Mouse (Mus musculus) heart, embryonic 10.5 days (tissue): ENCODE data around the gene Jdp2. TPM values are rescaled to one million over a fixed set of nuclear protein-coding genes. Genes with fewer than 3 reads are reported as not detected.

ENCODE experiments used
- DNase-seq: peaks from one replicate; pipeline ENCODE4 v3.0.0-alpha.2; 2017; ENCODE audit warnings: low spot score
- H3K27ac ChIP-seq: fragments of 300-500 bp; sonication (generic); 2 replicates; pipeline ENCODE4 v1.5.1; 2016; ENCODE audit warnings: mild to moderate bottlenecking
- H3K27me3 ChIP-seq: fragments of 300-500 bp; sonication (generic); 2 replicates; pipeline ENCODE4 v1.6.1; 2016; ENCODE audit warnings: mild to moderate bottlenecking; ENCODE audit not compliant: poor library complexity, insufficient read depth, severe bottlenecking
- H3K36me3 ChIP-seq: fragments of 300-500 bp; sonication (generic); 2 replicates; pipeline ENCODE4 v1.6.1; 2016; ENCODE audit warnings: mild to moderate bottlenecking, moderate library complexity
- H3K4me1 ChIP-seq: fragments of 300-500 bp; sonication (generic); 2 replicates; pipeline ENCODE4 v1.6.1; 2016; ENCODE audit warnings: mild to moderate bottlenecking
- H3K4me3 ChIP-seq: fragments of 300-500 bp; sonication (generic); 2 replicates; pipeline ENCODE4 v1.5.1; 2016; ENCODE audit warnings: mild to moderate bottlenecking, moderate library complexity
- H3K9me3 ChIP-seq: fragments of 300-500 bp; sonication (generic); 2 replicates; pipeline ENCODE4 v1.6.1; 2016; ENCODE audit warnings: mild to moderate bottlenecking, moderate library complexity
- WGBS: fragments of 180-500 bp; shearing (Covaris S2); methylation state at CpG from one replicate; pipeline ENCODE4 v1.1.7; 2016; 5-methylcytosine and 5-hydroxymethylcytosine counted together
- polyA plus RNA-seq: library from polyadenylated mRNA; unstranded; fragments of >200 nt; fragmentation: Nextera tagmentation; extraction: Ambion mirVana; gene quantifications from 2 replicates; pipeline ENCODE4 v1.2.1, GENCODE M21; 2016

Gene Jdp2
- polyA plus RNA-seq, 1 experiment from 2014 or later = 0.63 TPM

- H3K36me3 ChIP-seq = peaks cover 18% of the 10 kb centered on the region
- H3K27me3 ChIP-seq = peaks cover 7% of the 10 kb centered on the region; the same call in 1 of the 2 replicates
- H3K4me3 ChIP-seq = no peak overlapping the region
- no peak overlapping the region for H3K27ac ChIP-seq
- DNase-seq = no peak
- no peaks in the 10 kb centered on the region for H3K9me3 ChIP-seq
- peaks cover 82% of the 10 kb centered on the region for H3K4me1 ChIP-seq
- 33% methylated on average over 9 of the region's 9 CpGs for WGBS
These were observed 5.6 kb downstream of the Jdp2 start for GRCm38 (mm10) chr12:85604301-85604998.

- peaks cover 56% of the 10 kb centered on the region for H3K4me1 ChIP-seq
- H3K27ac ChIP-seq = peak overlapping the region; percentile 42; the same call in 1 of the 2 replicates
- no peak overlapping the region for H3K4me3 ChIP-seq
- WGBS = 74% methylated on average over 14 of the region's 14 CpGs
- no peak for DNase-seq
- peaks cover 40% of the 10 kb centered on the region for H3K36me3 ChIP-seq
- no peaks in the 10 kb centered on the region for H3K27me3 ChIP-seq
- no peaks in the 10 kb centered on the region for H3K9me3 ChIP-seq
These were observed 9.0 kb downstream of the Jdp2 start for GRCm38 (mm10) chr12:85607519-85608449.

GRCm38 (mm10) chr12:85610167-85610566 is 11.3 kb downstream of the Jdp2 start:
- no peak for DNase-seq
- Histone ChIP-seq H3K36me3 (peaks cover 41% of the 10 kb centered on the region), H3K27ac (no peak overlapping the region), H3K9me3 (no peaks in the 10 kb centered on the region), H3K4me1 (peaks cover 33% of the 10 kb centered on the region), H3K27me3 (no peaks in the 10 kb centered on the region), H3K4me3 (no peak overlapping the region)
- WGBS = 80% methylated on average over 9 of the region's 9 CpGs

GRCm38 (mm10) chr12:85614090-85614489 is 15.3 kb downstream of the Jdp2 start:
- Histone ChIP-seq H3K4me1 (peaks cover 18% of the 10 kb centered on the region), H3K27me3 (no peaks in the 10 kb centered on the region), H3K9me3 (no peaks in the 10 kb centered on the region), H3K36me3 (peaks cover 26% of the 10 kb centered on the region), H3K4me3 (no peak overlapping the region), H3K27ac (no peak overlapping the region)
- WGBS = 73% methylated on average over 4 of the region's 4 CpGs
- no peak for DNase-seq

- Histone ChIP-seq H3K9me3 (no peaks in the 10 kb centered on the region), H3K36me3 (peaks cover 12% of the 10 kb centered on the region)
- 83% methylated on average over 8 of the region's 8 CpGs for WGBS
These were observed 16.7 kb downstream of the Jdp2 start for GRCm38 (mm10) chr12:85615486-85615885.

GRCm38 (mm10) chr12:85617885-85618284 is 19.1 kb downstream of the Jdp2 start:
- Histone ChIP-seq H3K4me3 (no peak overlapping the region), H3K9me3 (no peaks in the 10 kb centered on the region), H3K27ac (no peak overlapping the region), H3K27me3 (no peaks in the 10 kb centered on the region), H3K4me1 (peaks cover 36% of the 10 kb centered on the region), H3K36me3 (no peaks in the 10 kb centered on the region)
- WGBS = 85% methylated on average over 9 of the region's 9 CpGs
- DNase-seq = no peak

More at GRCm38 (mm10) chr12:85615486-85615885, 16.7 kb downstream of the Jdp2 start:
- no peaks in the 10 kb centered on the region for H3K27me3 ChIP-seq
- DNase-seq = no peak
- H3K4me3 ChIP-seq = no peak overlapping the region
- H3K27ac ChIP-seq = peak overlapping the region; percentile 23; the same call in 1 of the 2 replicates
- H3K4me1 ChIP-seq = peaks cover 28% of the 10 kb centered on the region

- 72% methylated on average over 5 of the region's 5 CpGs for WGBS
- Histone ChIP-seq H3K9me3 (no peaks in the 10 kb centered on the region), H3K27me3 (no peaks in the 10 kb centered on the region), H3K36me3 (no peaks in the 10 kb centered on the region), H3K27ac (no peak overlapping the region), H3K4me1 (peaks cover 40% of the 10 kb centered on the region), H3K4me3 (no peak overlapping the region)
- no peak for DNase-seq
These were observed 19.6 kb downstream of the Jdp2 start for GRCm38 (mm10) chr12:85618430-85618829.

GRCm38 (mm10) chr12:85619283-85619897 is 20.6 kb downstream of the Jdp2 start:
- DNase-seq = no peak
- H3K4me1 ChIP-seq = peaks cover 50% of the 10 kb centered on the region
- 77% methylated on average over 7 of the region's 7 CpGs for WGBS

GRCm38 (mm10) chr12:85619898-85620443 is 21.1 kb downstream of the Jdp2 start:
- H3K27me3 ChIP-seq = no peaks in the 10 kb centered on the region
- no peaks in the 10 kb centered on the region for H3K36me3 ChIP-seq
- peaks cover 51% of the 10 kb centered on the region for H3K4me1 ChIP-seq
- DNase-seq = no peak
- no peak overlapping the region for H3K4me3 ChIP-seq
- no peak overlapping the region for H3K27ac ChIP-seq
- no peaks in the 10 kb centered on the region for H3K9me3 ChIP-seq
- WGBS = 73% methylated on average over 11 of the region's 11 CpGs

More at GRCm38 (mm10) chr12:85619283-85619897, 20.6 kb downstream of the Jdp2 start:
- no peaks in the 10 kb centered on the region for H3K36me3 ChIP-seq
- H3K27me3 ChIP-seq = no peaks in the 10 kb centered on the region
- no peak overlapping the region for H3K4me3 ChIP-seq
- H3K27ac ChIP-seq = no peak overlapping the region
- no peaks in the 10 kb centered on the region for H3K9me3 ChIP-seq

- Histone ChIP-seq H3K4me1 (peaks cover 56% of the 10 kb centered on the region), H3K36me3 (peaks cover 3% of the 10 kb centered on the region; the same call in 1 of the 2 replicates), H3K27me3 (no peaks in the 10 kb centered on the region), H3K4me3 (no peak overlapping the region), H3K27ac (no peak overlapping the region), H3K9me3 (no peaks in the 10 kb centered on the region)
- WGBS = 84% methylated on average over 6 of the region's 6 CpGs
- no peak for DNase-seq
These were observed 22.2 kb downstream of the Jdp2 start for GRCm38 (mm10) chr12:85621027-85621426.

GRCm38 (mm10) chr12:85621673-85622072 is 22.8 kb downstream of the Jdp2 start:
- peaks cover 56% of the 10 kb centered on the region for H3K4me1 ChIP-seq
- H3K9me3 ChIP-seq = no peaks in the 10 kb centered on the region
- no peak for DNase-seq
- peaks cover 3% of the 10 kb centered on the region; the same call in 1 of the 2 replicates for H3K36me3 ChIP-seq
- no peak overlapping the region for H3K27ac ChIP-seq
- no peaks in the 10 kb centered on the region for H3K27me3 ChIP-seq
- WGBS = 68% methylated on average over 4 of the region's 4 CpGs
- H3K4me3 ChIP-seq = no peak overlapping the region

GRCm38 (mm10) chr12:85623711-85624110 is 24.9 kb downstream of the Jdp2 start:
- Histone ChIP-seq H3K27me3 (no peaks in the 10 kb centered on the region), H3K27ac (peak overlapping the region; percentile 63), H3K9me3 (no peaks in the 10 kb centered on the region), H3K36me3 (peaks cover 3% of the 10 kb centered on the region; the same call in 1 of the 2 replicates), H3K4me3 (no peak overlapping the region), H3K4me1 (peaks cover 60% of the 10 kb centered on the region)
- 21% methylated on average over 3 of the region's 3 CpGs for WGBS
- no peak for DNase-seq
